Mouse (Mus musculus) MEL (cell line): ENCODE results near the gene Uaca. TPM values are rescaled to one million over a fixed set of nuclear protein-coding genes. Genes with fewer than 3 reads are reported as not detected.

ENCODE experiments used
- DNase-seq: peaks from one replicate; pipeline ENCODE4 v3.0.0; 2011; ENCODE audit warnings: low read depth, low spot score
- H3K27ac ChIP-seq: 2 replicates; pipeline ENCODE4 v1.5.1; 2012; ENCODE audit warnings: low read depth, mild to moderate bottlenecking, control low read depth, low read length, moderate library complexity; ENCODE audit not compliant: control insufficient read depth
- H3K27me3 ChIP-seq, 2 experiments: fragments of 150-350 bp in 1 of 2; sonication (generic) in 1 of 2; 2 replicates each; pipeline ENCODE4 v1.6.1; 2012; ENCODE audit warnings: low read length in 2 of 2, mild to moderate bottlenecking in 2 of 2, improper control_type of control experiment in 1 of 2, moderate library complexity in 1 of 2; ENCODE audit not compliant: insufficient read depth in 2 of 2, control insufficient read depth in 1 of 2
- H3K36me3 ChIP-seq, 2 experiments: 2 replicates each; pipeline ENCODE4 v1.6.1; 2012 to 2014; ENCODE audit warnings: low read length in 2 of 2, improper control_type of control experiment in 1 of 2, inconsistent platforms in 1 of 2, mild to moderate bottlenecking in 1 of 2; ENCODE audit not compliant: insufficient read depth in 2 of 2, control insufficient read depth in 1 of 2
- H3K4me1 ChIP-seq, 2 experiments: fragments of 150-350 bp in 1 of 2; sonication (generic) in 1 of 2; 2 replicates each; pipeline ENCODE4 v1.6.1; 2012; ENCODE audit warnings: low read length in 2 of 2, improper control_type of control experiment in 1 of 2, mild to moderate bottlenecking in 1 of 2; ENCODE audit not compliant: insufficient read depth in 2 of 2, control insufficient read depth in 1 of 2
- H3K4me3 ChIP-seq, 2 experiments: fragments of 150-350 bp in 1 of 2; sonication (generic) in 1 of 2; 2 replicates each; pipeline ENCODE4 v1.5.1; 2012; ENCODE audit warnings: low read depth in 2 of 2, low read length in 2 of 2, mild to moderate bottlenecking in 2 of 2, moderate library complexity in 2 of 2, control low read depth in 1 of 2, improper control_type of control experiment in 1 of 2; ENCODE audit not compliant: control insufficient read depth in 1 of 2, insufficient read depth in 1 of 2
- H3K79me2 ChIP-seq: 2 replicates; pipeline ENCODE4 v1.6.1; 2012; ENCODE audit warnings: mild to moderate bottlenecking, low read length, moderate library complexity; ENCODE audit not compliant: control insufficient read depth, poor library complexity, insufficient read depth
- H3K9ac ChIP-seq: 2 replicates; pipeline ENCODE4 v1.6.1; 2012; ENCODE audit warnings: low read depth, mild to moderate bottlenecking, control low read depth, low read length, moderate library complexity; ENCODE audit not compliant: control insufficient read depth, poor library complexity, severe bottlenecking
- H3K9me3 ChIP-seq: fragments of 150-350 bp; sonication (generic); replicated peaks from 2 replicates; pipeline ENCODE4 v1.6.1; 2012; ENCODE audit warnings: mild to moderate bottlenecking, low read length, improper control_type of control experiment, moderate library complexity; ENCODE audit not compliant: insufficient read depth
- BHLHE40 ChIP-seq: IDR thresholded peaks from 2 replicates; pipeline ENCODE4 v1.6.1; 2012; ENCODE audit warnings: low read depth, mild to moderate bottlenecking, inconsistent platforms, low read length, improper control_type of control experiment, borderline replicate concordance
- CHD2 ChIP-seq: IDR thresholded peaks from 2 replicates; pipeline ENCODE4 v1.6.1; 2011; ENCODE audit warnings: low read length, improper control_type of control experiment
- ELF1 ChIP-seq: IDR thresholded peaks from 2 replicates; pipeline ENCODE4 v1.6.1; 2014; ENCODE audit warnings: low read depth, mild to moderate bottlenecking, inconsistent platforms, low read length, improper control_type of control experiment, moderate library complexity
- ETS1 ChIP-seq: IDR thresholded peaks from 2 replicates; pipeline ENCODE4 v1.6.1; 2012; ENCODE audit warnings: low read depth, mild to moderate bottlenecking, inconsistent platforms, low read length, improper control_type of control experiment, moderate library complexity
- GATA1 ChIP-seq: IDR thresholded peaks from 2 replicates; pipeline ENCODE4 v1.6.1; 2011; ENCODE audit warnings: low read depth, low read length, improper control_type of control experiment
- JUND ChIP-seq: IDR thresholded peaks from 2 replicates; pipeline ENCODE4 v1.6.1; 2011; ENCODE audit warnings: low read depth, mild to moderate bottlenecking, improper control_type of control experiment, low read length
- MAFK ChIP-seq: IDR thresholded peaks from 2 replicates; pipeline ENCODE4 v1.6.1; 2011; ENCODE audit warnings: low read depth, mild to moderate bottlenecking, low read length, improper control_type of control experiment, borderline replicate concordance
- MAZ ChIP-seq: IDR thresholded peaks from 2 replicates; pipeline ENCODE4 v1.6.1; 2012; ENCODE audit warnings: low read depth, mild to moderate bottlenecking, inconsistent platforms, low read length, improper control_type of control experiment
- MXI1 ChIP-seq: IDR thresholded peaks from 2 replicates; pipeline ENCODE4 v1.6.1; 2011; ENCODE audit warnings: mild to moderate bottlenecking, low read depth, low read length, improper control_type of control experiment
- MYB ChIP-seq: IDR thresholded peaks from 2 replicates; pipeline ENCODE4 v1.6.1; 2011; ENCODE audit warnings: mild to moderate bottlenecking, low read depth, low read length, improper control_type of control experiment
- RCOR1 ChIP-seq: IDR thresholded peaks from 2 replicates; pipeline ENCODE4 v1.6.1; 2012; ENCODE audit warnings: low read depth, mild to moderate bottlenecking, inconsistent platforms, low read length, improper control_type of control experiment
- SIN3A ChIP-seq: IDR thresholded peaks from 2 replicates; pipeline ENCODE4 v1.6.1; 2012; ENCODE audit warnings: low read length, improper control_type of control experiment, inconsistent platforms
- TBP ChIP-seq: IDR thresholded peaks from 2 replicates; pipeline ENCODE4 v1.8.0; 2011; ENCODE audit warnings: low read depth, low read length, improper control_type of control experiment
- USF1 ChIP-seq: IDR thresholded peaks from 2 replicates; pipeline ENCODE4 v1.6.1; 2014; ENCODE audit warnings: low read depth, mild to moderate bottlenecking, inconsistent platforms, low read length, improper control_type of control experiment, moderate library complexity
- polyA plus RNA-seq, 2 experiments: library from polyadenylated mRNA; stranded (reverse) in 1 of 2; unstranded in 1 of 2; fragments of >175 nt in 1 of 2; fragments of >200 nt in 1 of 2; gene quantifications; 2 replicates each; pipeline versions ENCODE4 v1.2.1 to v1.2.4; 2012; ENCODE audit warnings: low replicate concordance in 2 of 2, low read depth in 1 of 2; ENCODE audit not compliant: insufficient read length in 2 of 2, insufficient read depth in 1 of 2, missing spikeins in 1 of 2
- total RNA-seq: library from RNA; depleted of rRNA; stranded (reverse); fragments of 300-350 nt; gene quantifications from 2 replicates; pipeline ENCODE4 v1.2.3, GENCODE M21; 2012

Uaca gene
- total and polyA plus RNA-seq, 3 experiments, result 10.9 to 11.4 TPM; not detected in 1

- TF ChIP-seq SIN3A, result no peak
- TF ChIP-seq ETS1, result no peak
- TF ChIP-seq MYB, result no peak
- no peak for TF ChIP-seq ELF1
- Histone ChIP-seq H3K9ac (no peak overlapping the region), H3K9me3 (no peaks in the 10 kb centered on the region), H3K27ac (no peak overlapping the region), H3K27me3 (peaks cover 0 to 2% of the 10 kb centered on the region in 2 experiments; a peak in 1 of 4 replicates), H3K4me3 (no peak overlapping the region), H3K36me3 (no peaks in the 10 kb centered on the region), H3K79me2 (no peaks in the 10 kb centered on the region), H3K4me1 (no peaks in the 10 kb centered on the region)
- no peak for DNase-seq
Observed at GRCm38 (mm10) chr9:60899201-60899600, 104.9 kb downstream of the Uaca start.

- Histone ChIP-seq H3K9me3 (no peaks in the 10 kb centered on the region), H3K27me3 (peaks cover 0 to 2% of the 10 kb centered on the region in 2 experiments; a peak in 1 of 4 replicates), H3K27ac (no peak overlapping the region), H3K4me1 (no peaks in the 10 kb centered on the region), H3K79me2 (no peaks in the 10 kb centered on the region), H3K36me3 (no peaks in the 10 kb centered on the region), H3K4me3 (no peak overlapping the region), H3K9ac (no peak overlapping the region)
- no peak for TF ChIP-seq MAZ
- TF ChIP-seq MXI1, result no peak
- no peak for TF ChIP-seq MAFK
- TF ChIP-seq CHD2, result no peak
- TF ChIP-seq RCOR1, result no peak
- TF ChIP-seq TBP, result no peak
- TF ChIP-seq GATA1, result no peak
- DNase-seq, result no peak
Observed at GRCm38 (mm10) chr9:60899797-60900459, 105.6 kb downstream of the Uaca start.

- Histone ChIP-seq H3K27ac (no peak overlapping the region), H3K4me1 (no peaks in the 10 kb centered on the region), H3K79me2 (no peaks in the 10 kb centered on the region), H3K4me3 (no peak overlapping the region)
- DNase-seq, result no peak
- TF ChIP-seq BHLHE40 (no peak), JUND (no peak), USF1 (no peak)
- TF ChIP-seq, all 39 proteins: peak for 0
- Histone ChIP-seq H3K9me3 (no peaks in the 10 kb centered on the region), H3K27me3 (no peaks in the 10 kb centered on the region; a peak in 1 of 4 replicates), H3K9ac (no peak overlapping the region), H3K36me3 (no peaks in the 10 kb centered on the region)
Observed at GRCm38 (mm10) chr9:60912266-60912665, 117.9 kb downstream of the Uaca start.
